Mouse (Mus musculus) forebrain, embryonic 13.5 days (tissue): ENCODE results near the gene Olfr1415. TPM values are rescaled to one million over a fixed set of nuclear protein-coding genes. Genes with fewer than 3 reads are reported as not detected.
A peak's percentile ranks its signal among the peaks of the same experiment; 100 is the strongest.

Experiments used
- ATAC-seq: fragments of 200-750 bp; cut with Nextera tagmentation; 2 replicates; pipeline ENCODE4 v1.8.0; 2017
- H3K27ac ChIP-seq: fragments of 300-500 bp; sonication (generic); 2 replicates; pipeline ENCODE4 v1.5.1; 2015; ENCODE audit warnings: inconsistent platforms, mild to moderate bottlenecking, moderate library complexity
- H3K27me3 ChIP-seq: fragments of 300-500 bp; sonication (generic); 2 replicates; pipeline ENCODE4 v1.6.1; 2015; ENCODE audit warnings: mild to moderate bottlenecking, inconsistent platforms
- H3K36me3 ChIP-seq: fragments of 300-500 bp; sonication (generic); 2 replicates; pipeline ENCODE4 v1.6.1; 2015; ENCODE audit warnings: mild to moderate bottlenecking, inconsistent platforms; ENCODE audit not compliant: poor library complexity, severe bottlenecking
- H3K4me1 ChIP-seq: fragments of 300-500 bp; sonication (generic); 2 replicates; pipeline ENCODE4 v1.6.1; 2015; ENCODE audit warnings: inconsistent platforms
- H3K4me2 ChIP-seq: fragments of 300-500 bp; sonication (generic); 2 replicates; pipeline ENCODE4 v1.6.1; 2015; ENCODE audit warnings: inconsistent platforms, mild to moderate bottlenecking, moderate library complexity
- H3K4me3 ChIP-seq: fragments of 300-500 bp; sonication (generic); 2 replicates; pipeline ENCODE4 v1.5.1; 2015; ENCODE audit warnings: mild to moderate bottlenecking, inconsistent platforms
- H3K9ac ChIP-seq: fragments of 300-500 bp; sonication (generic); 2 replicates; pipeline ENCODE4 v1.6.1; 2015; ENCODE audit warnings: mild to moderate bottlenecking, inconsistent platforms
- H3K9me3 ChIP-seq: fragments of 300-500 bp; sonication (generic); replicated peaks from 2 replicates; pipeline ENCODE4 v1.6.1; 2016; ENCODE audit warnings: inconsistent platforms
- WGBS: fragments of 180-500 bp; shearing (Covaris S2); methylation state at CpG from one replicate; pipeline ENCODE4 v1.1.7; 2015; 5-methylcytosine and 5-hydroxymethylcytosine counted together
- microRNA-seq: library from miRNA; unstranded; fragments of <30 nt; microRNA quantifications from one replicate; pipeline ENCODE4, GENCODE M21; 2016
- polyA plus RNA-seq: library from polyadenylated mRNA; unstranded; fragments of >200 nt; fragmentation: Nextera tagmentation; extraction: Ambion mirVana; gene quantifications from 2 replicates; pipeline ENCODE4 v1.2.1, GENCODE M21; 2015

The Olfr1415 gene
- polyA plus RNA-seq, 1 experiment from 2014 or later, result not detected

DNA sequence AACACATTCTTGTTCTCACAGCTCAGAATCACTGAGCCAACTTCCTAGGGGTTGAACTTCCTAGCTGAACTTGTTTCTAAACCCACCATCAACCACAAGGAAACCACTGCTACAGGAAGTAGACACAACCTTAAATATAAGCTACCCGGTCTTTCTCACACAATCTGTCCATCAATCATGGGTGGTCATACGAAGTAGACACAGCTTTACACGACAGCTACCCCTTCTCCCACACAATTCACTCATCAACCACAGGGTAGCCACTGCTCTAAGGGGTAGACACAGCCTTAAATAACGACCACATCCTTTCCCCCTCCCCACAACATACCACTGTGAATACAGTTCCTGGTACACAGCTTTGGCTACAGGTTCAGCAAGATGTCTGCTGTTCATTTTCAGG lies 27.0 kb downstream of the Olfr1415 start:
- no peak for ATAC-seq
- H3K36me3 ChIP-seq, result peaks cover 71% of the 10 kb centered on the region
- WGBS, result 89% methylated on average over 4 of the region's 4 CpGs

DNA sequence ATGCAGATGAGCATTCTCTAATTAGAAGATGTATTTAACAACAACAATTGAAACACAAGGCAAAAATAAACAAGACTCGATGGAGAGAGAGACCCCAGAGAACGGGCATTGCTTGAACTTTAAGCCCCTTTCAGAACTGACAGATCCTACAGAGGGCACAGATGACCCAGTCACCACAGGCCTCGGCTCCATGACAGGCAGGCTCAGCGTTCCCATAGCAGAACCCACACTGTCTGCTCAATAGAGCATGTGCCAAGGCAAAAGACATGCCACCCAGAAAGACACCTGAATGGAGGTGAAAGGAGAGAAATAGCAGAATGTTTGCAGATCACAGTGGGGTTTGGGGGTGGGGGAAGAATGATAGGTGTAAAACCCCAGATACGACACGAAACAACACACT lies 37.5 kb downstream of the Olfr1415 start:
- WGBS, result 89% methylated on average over 6 of the region's 6 CpGs
- peaks cover 90% of the 10 kb centered on the region for H3K36me3 ChIP-seq
- ATAC-seq, result no peak

More for the DNA sequence above, 27.0 kb downstream of the Olfr1415 start:
- Histone ChIP-seq H3K27me3 (no peaks in the 10 kb centered on the region), H3K9ac (no peak overlapping the region), H3K4me2 (no peak overlapping the region), H3K4me3 (no peak overlapping the region), H3K4me1 (peaks cover 12% of the 10 kb centered on the region), H3K27ac (no peak overlapping the region), H3K9me3 (no peaks in the 10 kb centered on the region)

DNA sequence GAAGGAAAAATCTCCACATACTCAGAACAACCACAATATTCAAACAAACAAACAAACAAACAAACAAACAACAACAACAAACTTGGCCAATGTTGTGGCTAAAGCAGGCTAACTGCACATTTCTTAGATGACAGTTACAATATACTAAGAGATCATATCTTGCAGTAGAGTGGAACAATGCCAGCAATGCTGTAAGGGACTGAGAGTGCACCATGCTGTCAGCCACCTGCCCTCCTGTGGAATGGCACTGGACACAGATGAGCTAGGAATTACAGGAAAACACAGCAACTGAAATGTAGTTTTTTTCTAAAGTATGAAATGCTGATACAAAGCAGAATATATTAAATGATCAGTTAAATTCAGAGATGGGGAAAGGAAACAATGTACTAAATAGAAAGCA lies 38.1 kb downstream of the Olfr1415 start:
- H3K36me3 ChIP-seq, result peaks cover 90% of the 10 kb centered on the region
- H3K4me2 ChIP-seq, result no peak overlapping the region
- H3K27me3 ChIP-seq, result no peaks in the 10 kb centered on the region
- no peak overlapping the region for H3K9ac ChIP-seq
- no peak overlapping the region for H3K4me3 ChIP-seq
- ATAC-seq, result no peak
- H3K9me3 ChIP-seq, result 0 out of 2 replicates have a peak, but pooled peaks cover 4% of the 10 kb centered on the region
- H3K4me1 ChIP-seq, result no peaks in the 10 kb centered on the region
- H3K27ac ChIP-seq, result no peak overlapping the region

More for the DNA sequence above, 37.5 kb downstream of the Olfr1415 start:
- no peak overlapping the region for H3K4me3 ChIP-seq
- 0 out of 2 replicates have a peak, but pooled peaks cover 4% of the 10 kb centered on the region for H3K9me3 ChIP-seq
- H3K9ac ChIP-seq, result no peak overlapping the region
- H3K27me3 ChIP-seq, result no peaks in the 10 kb centered on the region
- H3K27ac ChIP-seq, result no peak overlapping the region
- no peaks in the 10 kb centered on the region for H3K4me1 ChIP-seq
- no peak overlapping the region for H3K4me2 ChIP-seq

DNA sequence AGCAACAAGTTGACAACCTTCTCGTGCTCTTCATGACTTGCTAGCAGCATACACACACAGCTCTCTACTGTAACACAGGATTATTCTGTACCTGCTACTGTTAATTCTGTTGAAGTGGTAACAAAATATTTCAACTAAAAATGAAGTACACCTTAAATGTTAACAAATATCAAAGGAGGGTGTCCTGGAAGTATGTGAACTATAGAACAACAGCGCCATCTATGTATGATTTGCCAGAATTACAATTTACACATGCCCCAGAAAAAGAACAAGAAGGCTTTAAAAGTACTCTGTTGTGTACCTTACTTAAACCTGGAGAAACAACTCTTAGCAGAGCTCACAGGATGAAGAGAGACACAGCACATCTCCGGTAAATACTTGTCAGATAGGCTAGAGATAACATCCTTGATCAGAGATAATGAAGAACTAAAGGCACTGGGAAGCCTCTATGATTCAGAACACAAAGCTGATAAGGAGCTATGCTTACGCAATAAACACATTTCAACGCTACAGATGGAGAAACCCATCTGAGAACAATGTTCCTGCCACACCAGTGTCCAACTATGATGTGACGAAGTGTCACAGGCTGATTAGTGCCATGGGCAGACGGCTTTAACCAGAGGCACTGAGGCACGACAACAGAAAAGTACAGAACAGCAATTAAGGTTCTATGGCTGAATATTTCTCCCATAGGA lies 42.0 kb downstream of the Olfr1415 start:
- H3K4me1 ChIP-seq, result no peaks in the 10 kb centered on the region
- 0 out of 2 replicates have a peak, but pooled peaks cover 4% of the 10 kb centered on the region for H3K9me3 ChIP-seq
- no peak overlapping the region for H3K9ac ChIP-seq
- no peaks in the 10 kb centered on the region for H3K27me3 ChIP-seq
- ATAC-seq, result 0 out of 2 replicates have a peak, but pooled peaks have one; percentile 27
- H3K27ac ChIP-seq, result no peak overlapping the region
- 78% methylated on average over 8 of the region's 8 CpGs for WGBS
- H3K4me3 ChIP-seq, result no peak overlapping the region
- peaks cover 90% of the 10 kb centered on the region for H3K36me3 ChIP-seq
- H3K4me2 ChIP-seq, result no peak overlapping the region

DNA sequence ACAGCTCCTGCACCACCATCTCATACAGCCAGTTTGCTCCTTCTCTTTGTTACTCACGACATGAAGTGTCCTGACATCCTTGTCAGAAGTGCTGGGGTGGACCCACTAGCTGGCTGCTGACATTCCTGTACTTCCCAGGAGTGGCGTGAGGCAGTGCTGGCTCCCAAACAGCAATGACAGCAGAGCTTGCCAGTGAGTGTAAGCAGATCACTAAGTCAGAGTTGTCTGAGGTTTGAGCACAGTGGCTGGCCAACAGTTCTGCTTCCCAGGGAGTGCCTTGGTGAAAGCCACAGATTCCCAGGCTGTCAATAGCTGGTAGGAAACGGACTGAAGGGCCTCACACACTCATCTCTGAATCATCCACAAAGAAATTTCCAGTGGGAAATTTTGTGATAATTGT lies 47.6 kb downstream of the Olfr1415 start:
- ATAC-seq, result no peak
- Histone ChIP-seq H3K36me3 (peaks cover 95% of the 10 kb centered on the region), H3K27ac (no peak overlapping the region), H3K9me3 (no peaks in the 10 kb centered on the region), H3K27me3 (no peaks in the 10 kb centered on the region), H3K4me1 (no peaks in the 10 kb centered on the region), H3K4me2 (no peak overlapping the region), H3K9ac (no peak overlapping the region), H3K4me3 (no peak overlapping the region)
- WGBS, result 86% methylated on average over 3 of the region's 3 CpGs

DNA sequence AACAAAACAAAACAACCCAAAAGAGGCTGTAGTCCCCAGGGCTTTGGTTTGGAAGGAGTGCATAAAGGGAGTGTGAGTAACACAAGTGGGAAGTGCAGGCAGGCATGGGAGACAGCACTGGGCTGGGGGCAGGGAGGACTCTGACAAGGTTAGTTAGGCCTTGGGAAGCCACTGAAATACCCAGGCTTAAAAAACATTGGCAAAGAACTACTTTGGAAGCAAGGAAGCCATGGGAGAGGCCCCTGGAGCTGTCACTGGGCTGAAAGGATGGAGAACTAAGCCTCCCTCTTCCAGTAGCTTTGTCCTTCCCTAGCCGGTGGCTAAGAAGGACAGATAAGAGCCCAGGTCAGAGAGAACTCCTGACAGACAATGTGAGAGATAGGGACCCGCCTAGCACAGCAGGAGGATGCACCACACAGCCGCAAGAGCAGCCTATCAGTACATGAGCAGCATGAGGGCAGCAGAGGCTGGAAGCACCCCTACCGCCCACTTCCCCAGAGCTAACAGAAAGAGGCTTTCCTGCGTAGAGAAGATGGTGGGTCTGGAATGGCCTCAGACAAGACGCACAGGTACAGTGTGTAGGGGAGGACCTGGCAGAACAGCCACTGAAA lies 54.3 kb downstream of the Olfr1415 start:
- Histone ChIP-seq H3K4me2 (no peak overlapping the region), H3K27ac (no peak overlapping the region), H3K9ac (no peak overlapping the region), H3K4me3 (no peak overlapping the region), H3K36me3 (peaks cover 76% of the 10 kb centered on the region), H3K4me1 (peaks cover 22% of the 10 kb centered on the region), H3K9me3 (no peaks in the 10 kb centered on the region), H3K27me3 (no peaks in the 10 kb centered on the region)
- ATAC-seq, result no peak
- 63% methylated on average over 6 of the region's 6 CpGs for WGBS

DNA sequence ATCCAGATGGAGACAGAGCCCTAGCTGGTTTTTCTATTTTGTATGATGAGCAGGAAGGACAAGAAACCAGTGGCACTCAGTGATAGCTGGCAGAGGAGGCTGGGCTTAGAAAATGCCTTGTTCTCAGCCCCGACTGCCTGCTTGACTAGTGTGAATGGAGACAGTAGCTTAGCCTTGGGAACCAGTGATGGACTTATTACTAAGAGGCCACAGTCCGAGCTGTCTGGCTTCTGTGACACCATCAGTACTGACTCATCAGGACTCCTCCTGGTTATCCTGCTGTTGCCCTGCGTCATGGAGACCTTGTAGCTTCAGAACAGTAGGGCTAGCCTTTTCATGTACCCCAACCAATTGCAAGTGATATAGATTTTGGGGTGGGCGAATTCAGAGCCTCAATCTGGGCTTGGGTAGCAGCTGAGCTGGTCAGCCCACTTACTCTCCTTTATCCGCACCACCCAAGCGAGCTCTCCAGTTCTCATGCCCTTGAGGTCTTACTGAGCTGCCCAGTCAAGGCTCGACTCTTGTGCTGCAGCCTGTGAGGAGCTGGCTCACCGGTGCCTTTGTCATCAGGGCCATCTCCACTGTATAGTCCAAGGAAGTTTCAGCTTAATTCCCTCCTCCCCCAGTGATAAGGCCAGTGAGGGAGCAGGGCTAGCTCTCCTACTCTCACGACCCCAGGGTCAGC lies 55.7 kb downstream of the Olfr1415 start:
- no peak for ATAC-seq
- peaks cover 65% of the 10 kb centered on the region for H3K36me3 ChIP-seq

More for the DNA sequence above, 55.7 kb downstream of the Olfr1415 start:
- no peak overlapping the region for H3K27ac ChIP-seq
- peaks cover 27% of the 10 kb centered on the region for H3K4me1 ChIP-seq
- WGBS, result 88% methylated on average over 9 of the region's 9 CpGs
- H3K4me3 ChIP-seq, result no peak overlapping the region
- H3K9me3 ChIP-seq, result no peaks in the 10 kb centered on the region
- no peak overlapping the region for H3K9ac ChIP-seq
- H3K4me2 ChIP-seq, result no peak overlapping the region
- no peaks in the 10 kb centered on the region for H3K27me3 ChIP-seq

Small RNA genes lying within 50 kb of the gene (microRNA-seq; reads per million reads assigned to microRNA genes)
- 3.2 reads per million, percentile 6 among the genes with 10 or more reads in this experiment for gene Mir6900

Other genes with a start within 250 kb of the Olfr1415 start
- gene Ndufa10, start 22.2 kb downstream of the Olfr1415 start, polyA plus RNA-seq, result 262 and 301 TPM in 2 replicates
- gene Olfr1416, start 11.0 kb downstream of the Olfr1415 start, polyA plus RNA-seq, result not detected in 2 replicates
- not detected in 2 replicates for gene Olfr1414, start 22.6 kb upstream of the Olfr1415 start, polyA plus RNA-seq
- not detected in 2 replicates for gene Olfr1413, start 75.2 kb upstream of the Olfr1415 start, polyA plus RNA-seq
- not detected in 2 replicates for gene Olfr1412, start 89.7 kb upstream of the Olfr1415 start, polyA plus RNA-seq
- not detected in 2 replicates for gene Olfr1411, start 98.3 kb upstream of the Olfr1415 start, polyA plus RNA-seq
- not detected in 2 replicates for gene Olfr1410, start 109.7 kb upstream of the Olfr1415 start, polyA plus RNA-seq
- gene Olfr12, start 121.7 kb upstream of the Olfr1415 start, polyA plus RNA-seq, result not detected in 2 replicates
- 542 and 587 TPM in 2 replicates for gene Cops9, start 145.9 kb upstream of the Olfr1415 start, polyA plus RNA-seq
- gene Otos, start 152.7 kb upstream of the Olfr1415 start, polyA plus RNA-seq, result 0.10 and 0.11 TPM in 2 replicates